Mouse (Mus musculus) heart, embryonic 14.5 days (tissue): ENCODE data around the gene Kdm4c. TPM values are rescaled to one million over a fixed set of nuclear protein-coding genes. Genes with fewer than 3 reads are reported as not detected.

ENCODE experiments used
- ATAC-seq: fragments of 200-750 bp; cut with Nextera tagmentation; 2 replicates; pipeline ENCODE4 v1.8.0; 2017; ENCODE audit warnings: low read depth, moderate TSS enrichment; ENCODE audit not compliant: insufficient number of reproducible peaks, insufficient read depth, low FRiP score
- H3K27ac ChIP-seq, 2 experiments: fragments of 200-500 bp in 1 of 2; fragments of 300-500 bp in 1 of 2; sonication (generic) in 1 of 2; replicated peaks in 1 of 2; 2 replicates each; pipeline ENCODE4 v1.5.1; 2012 to 2014; ENCODE audit warnings: low read depth in 2 of 2, low read length in 2 of 2, control low read depth in 1 of 2, mild to moderate bottlenecking in 1 of 2, mixed read lengths in 1 of 2; ENCODE audit not compliant: control insufficient read depth in 1 of 2, insufficient read depth in 1 of 2
- H3K27me3 ChIP-seq: fragments of 300-500 bp; sonication (generic); 2 replicates; pipeline ENCODE4 v1.6.1; 2014; ENCODE audit warnings: mild to moderate bottlenecking, low read length, control low read depth; ENCODE audit not compliant: control insufficient read depth, insufficient read depth
- H3K36me3 ChIP-seq: fragments of 300-500 bp; sonication (generic); 2 replicates; pipeline ENCODE4 v1.6.1; 2014; ENCODE audit warnings: mild to moderate bottlenecking, control low read depth, low read length, mixed read lengths; ENCODE audit not compliant: control insufficient read depth, insufficient read depth
- H3K4me1 ChIP-seq, 2 experiments: fragments of 200-500 bp in 1 of 2; fragments of 300-500 bp in 1 of 2; sonication (generic) in 1 of 2; 2 replicates each; pipeline ENCODE4 v1.6.1; 2012 to 2014; ENCODE audit warnings: low read length in 2 of 2, control low read depth in 1 of 2, mixed read lengths in 1 of 2; ENCODE audit not compliant: control insufficient read depth in 2 of 2, insufficient read depth in 2 of 2
- H3K4me2 ChIP-seq: fragments of 300-500 bp; sonication (generic); 2 replicates; pipeline ENCODE4 v1.6.1; 2014; ENCODE audit warnings: mild to moderate bottlenecking, low read length
- H3K4me3 ChIP-seq, 2 experiments: fragments of 200-500 bp in 1 of 2; fragments of 300-500 bp in 1 of 2; sonication (generic) in 1 of 2; 2 replicates each; pipeline ENCODE4 v1.5.1; 2012 to 2014; ENCODE audit warnings: low read length in 2 of 2, mild to moderate bottlenecking in 2 of 2, control low read depth in 1 of 2, low read depth in 1 of 2, moderate library complexity in 1 of 2; ENCODE audit not compliant: control insufficient read depth in 1 of 2, insufficient read depth in 1 of 2
- H3K9ac ChIP-seq: fragments of 300-500 bp; sonication (generic); 2 replicates; pipeline ENCODE4 v1.6.1; 2014; ENCODE audit warnings: mild to moderate bottlenecking, low read length
- H3K9me3 ChIP-seq: fragments of 300-500 bp; sonication (generic); 2 replicates; pipeline ENCODE4 v1.6.1; 2016; ENCODE audit warnings: low read length, control low read depth; ENCODE audit not compliant: control insufficient read depth
- WGBS: fragments of 180-500 bp; shearing (Covaris S2); extraction: QIAGEN DNeasy Blood & Tissue Kit; methylation state at CpG from one replicate; pipeline ENCODE4 v1.1.7; 2014; 5-methylcytosine and 5-hydroxymethylcytosine counted together
- polyA plus RNA-seq: library from polyadenylated mRNA; unstranded; fragments of >200 nt; fragmentation: Nextera tagmentation; extraction: Ambion mirVana; gene quantifications from 2 replicates; pipeline ENCODE4 v1.2.1, GENCODE M21; 2014

Kdm4c gene
- polyA plus RNA-seq, 1 experiment from 2014 or later: 13.1 TPM

DNA sequence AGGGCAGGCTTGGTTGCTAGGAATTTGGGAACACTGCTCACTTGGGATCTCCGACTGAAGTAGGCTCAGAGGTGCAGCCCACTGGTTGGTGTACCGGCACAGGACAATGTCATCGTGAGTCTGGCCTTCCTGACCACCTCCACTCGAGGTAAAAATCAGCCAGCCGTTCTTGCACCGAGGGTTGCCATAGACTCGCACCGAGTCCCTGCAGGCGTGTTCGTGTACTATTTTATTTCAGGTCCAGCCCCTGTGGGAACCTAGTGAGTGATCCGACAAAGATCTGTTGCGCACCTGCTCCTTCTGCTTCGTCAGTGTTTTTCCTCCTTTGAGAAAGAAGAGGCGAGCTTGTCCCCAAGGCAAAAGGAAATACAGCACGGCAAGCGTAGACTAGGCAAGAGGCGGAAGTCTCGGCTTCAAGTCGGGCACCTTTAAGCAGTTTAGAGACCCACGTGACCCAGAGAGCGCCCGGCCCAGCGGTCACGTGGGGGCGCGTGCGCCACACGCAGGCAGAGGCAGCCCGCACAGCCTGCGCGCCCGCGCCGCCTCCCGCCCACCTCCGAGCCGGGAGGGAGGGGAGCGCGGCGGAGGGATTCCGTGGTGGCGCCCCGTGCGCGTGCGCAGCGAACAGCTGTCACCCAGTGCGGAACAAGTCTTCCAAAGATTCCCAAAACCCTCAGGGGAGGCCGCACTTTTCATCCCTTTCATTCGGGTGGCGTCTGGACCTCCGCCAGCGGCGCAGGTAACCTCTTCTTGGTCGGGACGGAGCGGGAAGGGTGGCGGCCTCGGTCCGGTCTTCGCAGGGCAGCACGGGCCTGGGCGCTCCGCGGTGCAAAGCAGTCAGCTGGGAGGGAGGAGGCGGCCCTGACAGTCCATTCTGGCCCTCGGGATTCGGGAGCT is 9.3 kb downstream of the Kdm4c start:
- peak overlapping the region; percentile 82 to 89 for H3K27ac ChIP-seq
- peak overlapping the region; percentile 74 to 95 for H3K4me3 ChIP-seq
- H3K27me3 ChIP-seq: no peaks in the 10 kb centered on the region
- peak overlapping the region; percentile 73 for H3K4me2 ChIP-seq
- WGBS: under 1% methylated on average over 63 of the region's 68 CpGs
- H3K4me1 ChIP-seq: peaks cover 0 to 8% of the 10 kb centered on the region in 2 experiments; a peak in 3 of 4 replicates
- ATAC-seq: peak; percentile 97
- no peaks in the 10 kb centered on the region for H3K9me3 ChIP-seq
- peak overlapping the region; percentile 96 for H3K9ac ChIP-seq
- H3K36me3 ChIP-seq: no peaks in the 10 kb centered on the region

DNA sequence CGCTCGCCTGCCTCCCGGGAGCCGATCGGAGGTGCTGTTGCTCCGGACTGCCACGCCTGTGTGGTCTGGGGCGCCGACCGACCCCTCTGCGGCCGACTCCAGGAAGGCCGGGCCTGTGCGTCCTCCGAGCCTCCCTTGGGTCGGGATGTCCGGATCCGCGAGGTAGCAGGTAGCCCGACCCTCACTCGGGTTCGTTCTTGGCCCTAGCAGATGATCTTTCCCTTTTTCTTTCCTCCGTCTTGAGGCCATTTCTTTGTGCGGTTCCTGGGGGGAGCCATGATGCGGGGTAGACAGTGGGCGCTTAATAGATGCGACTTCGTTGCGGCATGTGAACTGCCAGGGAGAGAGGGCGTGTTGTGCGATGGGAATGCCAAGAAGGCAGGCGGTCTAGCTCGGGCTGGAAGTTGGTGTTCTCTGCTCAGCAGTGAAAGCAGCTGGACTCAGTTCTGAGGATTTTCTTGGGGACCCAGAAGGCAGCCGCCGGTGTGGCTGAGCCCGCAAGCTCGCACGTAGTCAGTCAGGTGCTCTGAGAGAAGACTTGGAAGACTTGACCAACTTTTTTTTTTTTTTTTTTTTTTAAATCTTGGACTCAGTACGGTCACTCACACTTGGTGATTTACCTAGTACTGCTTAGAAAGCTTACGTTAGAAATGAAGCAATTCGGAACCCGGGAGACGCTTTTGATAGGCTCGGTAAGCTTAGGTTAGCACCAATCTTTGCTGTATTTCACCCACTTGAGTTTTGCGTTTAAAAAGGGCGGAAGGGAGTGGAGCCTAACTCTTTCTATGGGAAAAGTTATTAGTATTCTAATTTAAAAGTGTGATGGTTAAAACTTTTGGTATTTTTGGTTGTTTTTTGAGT is 10.2 kb downstream of the Kdm4c start:
- peaks cover 0 to 8% of the 10 kb centered on the region in 2 experiments; a peak in 3 of 4 replicates for H3K4me1 ChIP-seq
- H3K4me2 ChIP-seq: peak overlapping the region; percentile 73
- under 1% methylated on average over 43 of the region's 46 CpGs for WGBS
- H3K4me3 ChIP-seq: peak overlapping the region; percentile 74 to 95
- H3K9ac ChIP-seq: peak overlapping the region; percentile 96
- peak overlapping the region; percentile 81 to 89 for H3K27ac ChIP-seq
- H3K27me3 ChIP-seq: no peaks in the 10 kb centered on the region
- no peaks in the 10 kb centered on the region for H3K36me3 ChIP-seq
- H3K9me3 ChIP-seq: no peaks in the 10 kb centered on the region
- ATAC-seq: peak; percentile 11

DNA sequence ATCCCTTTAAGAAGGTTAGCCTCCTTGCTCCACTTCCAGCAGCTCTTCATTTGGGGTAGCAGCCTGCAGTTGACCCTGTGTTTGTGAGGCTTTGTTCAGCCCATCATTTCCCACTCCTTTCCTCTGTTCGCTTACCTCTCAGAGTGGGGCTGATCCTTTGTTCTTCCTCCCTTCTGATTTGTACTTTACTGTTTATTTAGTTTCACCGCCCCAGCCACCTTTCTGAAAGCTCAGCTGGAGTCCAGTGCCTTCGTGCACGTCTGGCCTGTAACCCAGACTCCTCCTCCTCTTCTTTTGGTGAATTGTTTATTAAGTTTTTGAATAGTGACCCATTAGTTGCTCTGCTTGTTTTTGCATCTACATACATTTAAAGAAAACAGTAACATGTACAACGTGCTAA is 15.6 kb downstream of the Kdm4c start:
- no peaks in the 10 kb centered on the region for H3K9me3 ChIP-seq
- ATAC-seq: no peak
- 70% methylated on average over 5 of the region's 5 CpGs for WGBS
- H3K4me1 ChIP-seq: peaks cover 0 to 9% of the 10 kb centered on the region in 2 experiments; a peak in 2 of 4 replicates
- H3K4me2 ChIP-seq: no peak overlapping the region
- H3K9ac ChIP-seq: no peak overlapping the region
- H3K4me3 ChIP-seq: no peak overlapping the region
- H3K36me3 ChIP-seq: no peaks in the 10 kb centered on the region
- H3K27me3 ChIP-seq: no peaks in the 10 kb centered on the region
- no peak overlapping the region for H3K27ac ChIP-seq

DNA sequence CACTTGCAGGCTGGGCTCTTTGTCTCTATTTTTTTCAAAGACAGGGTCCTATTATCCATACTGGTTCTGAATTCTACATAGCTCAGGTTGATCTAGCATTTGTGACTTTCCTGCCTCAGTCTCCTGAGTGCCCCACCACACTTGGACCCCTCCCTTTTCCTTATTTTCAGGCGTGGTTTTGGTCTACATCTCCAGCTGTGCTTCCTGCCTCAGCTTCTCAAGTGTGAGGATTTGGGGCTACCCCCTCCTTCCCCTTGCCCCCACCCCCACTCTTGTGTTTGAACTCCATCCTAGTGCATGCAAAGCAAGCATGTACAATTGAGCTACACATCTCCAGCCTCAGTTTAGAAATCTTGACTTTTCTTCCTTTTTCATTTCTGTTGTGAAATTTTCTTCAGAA is 16.2 kb downstream of the Kdm4c start:
- Histone ChIP-seq H3K9ac (no peak overlapping the region), H3K9me3 (no peaks in the 10 kb centered on the region), H3K4me2 (no peak overlapping the region), H3K27ac (no peak overlapping the region), H3K36me3 (peaks cover 2% of the 10 kb centered on the region; the same call in 1 of the 2 replicates), H3K4me3 (no peak overlapping the region), H3K27me3 (no peaks in the 10 kb centered on the region), H3K4me1 (peaks cover 0 to 6% of the 10 kb centered on the region in 2 experiments; a peak in 1 of 4 replicates)
- ATAC-seq: no peak
- WGBS: 55% methylated on average over 1 of the region's 1 CpGs

DNA sequence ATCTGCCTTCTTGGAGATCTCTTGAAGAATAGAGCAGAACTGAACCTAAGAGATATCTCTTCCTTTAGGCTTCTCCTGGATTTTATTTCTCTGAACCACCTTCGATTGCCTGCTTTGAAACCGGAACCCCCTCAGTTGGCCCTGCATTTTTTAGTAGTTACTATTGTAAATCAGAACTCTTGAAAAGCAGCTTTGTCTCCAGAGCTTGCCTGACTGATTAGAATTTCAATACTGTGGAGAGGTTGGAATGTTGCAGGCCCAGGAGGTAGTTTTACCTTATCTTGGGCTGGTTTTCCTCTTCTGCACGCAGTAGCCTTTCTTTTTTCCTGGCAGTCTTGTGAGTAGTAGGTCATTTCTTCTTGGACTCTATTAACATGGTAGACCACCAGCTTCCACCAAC is 17.0 kb downstream of the Kdm4c start:
- no peaks in the 10 kb centered on the region for H3K27me3 ChIP-seq
- peaks cover 0 to 6% of the 10 kb centered on the region in 2 experiments; a peak in 1 of 4 replicates for H3K4me1 ChIP-seq
- no peak overlapping the region for H3K27ac ChIP-seq
- H3K36me3 ChIP-seq: peaks cover 7% of the 10 kb centered on the region; the same call in 1 of the 2 replicates
- H3K9ac ChIP-seq: no peak overlapping the region
- whole genome bisulfite sequencing: 33% methylated on average over 3 of the region's 3 CpGs
- no peaks in the 10 kb centered on the region for H3K9me3 ChIP-seq
- H3K4me3 ChIP-seq: no peak overlapping the region
- H3K4me2 ChIP-seq: no peak overlapping the region
- ATAC-seq: no peak

DNA sequence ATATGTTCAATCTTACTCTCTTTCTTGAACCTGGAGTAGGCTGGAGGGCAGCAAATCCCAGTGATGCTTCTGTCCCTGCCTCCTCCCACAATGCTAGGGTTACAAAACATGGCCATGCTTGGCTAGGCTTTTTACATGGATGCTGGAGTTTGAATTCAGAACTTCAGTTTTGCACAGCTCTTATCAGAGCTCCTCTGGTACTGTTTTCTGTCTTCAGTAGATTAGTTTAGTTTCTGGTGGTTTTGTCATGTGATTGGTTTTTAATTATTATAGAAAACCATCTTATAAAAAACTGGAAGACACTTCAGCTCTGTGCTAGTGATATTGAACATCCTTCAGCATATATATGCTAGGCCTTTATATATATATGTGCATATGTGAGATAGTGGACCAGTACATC is 19.6 kb downstream of the Kdm4c start:
- Histone ChIP-seq H3K36me3 (peaks cover 11% of the 10 kb centered on the region; the same call in 1 of the 2 replicates), H3K4me2 (no peak overlapping the region), H3K9me3 (no peaks in the 10 kb centered on the region), H3K27me3 (no peaks in the 10 kb centered on the region), H3K4me1 (peaks cover 0 to 6% of the 10 kb centered on the region in 2 experiments; a peak in 1 of 4 replicates), H3K4me3 (no peak overlapping the region), H3K9ac (no peak overlapping the region), H3K27ac (no peak overlapping the region)
- ATAC-seq: no peak

DNA sequence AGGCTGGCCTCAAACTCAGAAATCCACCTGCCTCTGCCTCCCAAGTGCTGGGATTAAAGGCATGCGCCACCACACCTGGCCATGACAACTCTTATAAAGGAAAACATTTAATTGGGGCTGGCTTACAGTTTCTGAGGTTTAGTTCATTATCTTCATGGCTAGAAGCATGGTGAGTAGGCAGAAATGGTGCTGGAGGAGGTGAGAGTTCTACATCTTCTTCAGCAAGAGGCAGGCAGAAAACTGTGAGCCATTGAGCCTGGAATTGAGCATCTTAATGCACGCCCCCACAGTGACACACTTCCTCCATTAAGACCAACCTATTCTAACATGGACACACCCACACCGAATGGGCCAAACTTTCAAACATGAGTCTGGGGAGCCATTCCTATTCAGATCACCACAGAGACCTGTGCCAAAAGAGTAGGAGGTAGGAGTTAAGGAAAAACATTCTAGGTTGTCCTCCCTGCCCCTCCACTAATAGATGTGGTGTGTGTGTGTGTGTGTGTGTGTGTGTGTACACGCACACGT is 22.2 kb downstream of the Kdm4c start:
- Histone ChIP-seq H3K4me2 (no peak overlapping the region), H3K4me1 (0 out of 4 replicates have a peak, but pooled peaks cover 0 to under 1% of the 10 kb centered on the region in 2 experiments), H3K27me3 (no peaks in the 10 kb centered on the region), H3K27ac (no peak overlapping the region), H3K9me3 (no peaks in the 10 kb centered on the region), H3K9ac (no peak overlapping the region), H3K36me3 (peaks cover 16% of the 10 kb centered on the region), H3K4me3 (no peak overlapping the region)
- ATAC-seq: no peak
- WGBS: 91% methylated on average over 5 of the region's 5 CpGs
